Mouse (Mus musculus) adrenal gland, adult (tissue): Measurements from ENCODE around the gene Bicral.
"Not testable (repeated sequence)": the region's sequence is repeated elsewhere in the genome, so short reads cannot be mapped to it uniquely, and the experiment has no call there.

Experiments
- DNase-seq, 2 experiments: peaks; one replicate each; pipeline ENCODE4 v3.0.0; 2022 to 2023; ENCODE audit warnings: low spot score in 1 of 2; ENCODE audit not compliant: inconsistent age in 2 of 2

Bicral gene

DNA sequence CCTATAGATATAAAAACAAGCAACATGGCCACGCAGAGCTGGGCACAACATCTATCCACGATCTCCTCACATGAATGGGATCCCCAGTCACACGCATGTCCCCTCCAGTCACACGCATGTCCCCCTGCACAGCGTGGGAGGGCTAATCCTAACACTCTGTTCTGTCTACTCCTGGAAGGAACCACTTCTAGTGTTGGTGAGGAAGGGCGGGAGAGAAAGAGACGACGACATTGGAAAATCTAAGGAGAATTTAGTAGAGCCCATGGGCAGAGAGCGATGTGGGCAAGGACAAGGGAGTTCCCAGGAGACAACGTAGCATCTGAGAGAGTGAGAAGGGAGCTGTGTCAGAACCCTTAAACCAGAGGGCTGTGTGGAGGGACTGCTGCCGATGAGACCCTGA is 87.7 kb downstream of the Bicral start:
- no peak for DNase-seq

GRCm38 (mm10) chr17:46767868-46768267 is 90.4 kb downstream of the Bicral start:
- DNase-seq, result no peak

- DNase-seq, result not testable (repeated sequence)
Measured at GRCm38 (mm10) chr17:46764916-46765315, 93.4 kb downstream of the Bicral start.

DNA sequence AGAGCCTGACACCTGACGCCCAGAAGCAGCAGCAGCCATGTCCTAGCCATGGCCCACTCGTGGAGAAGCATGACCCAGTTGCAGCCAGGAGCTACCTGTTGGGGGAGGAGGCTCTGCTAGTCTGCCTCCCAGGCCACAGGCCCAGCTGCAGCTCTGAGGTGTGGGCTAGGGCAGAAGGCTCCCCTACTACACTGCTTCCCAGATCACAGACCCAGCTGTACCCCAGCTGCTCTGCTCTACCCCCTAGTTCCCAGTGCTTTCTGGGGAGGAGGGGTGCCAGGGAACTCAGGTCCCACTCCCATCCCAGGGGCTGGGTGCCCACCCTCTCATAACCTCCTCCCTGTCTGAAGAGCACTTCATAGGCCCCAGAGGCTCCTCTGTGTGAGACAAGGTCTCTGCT is 94.7 kb downstream of the Bicral start, which contains the start of gene Ptcra:
Ptcra (minus strand) TSS at position 169 of the 400 bp plus-strand sequence.
- no peak for DNase-seq

- no peak for DNase-seq
Measured at GRCm38 (mm10) chr17:46758753-46759152, 99.5 kb downstream of the Bicral start.

DNA sequence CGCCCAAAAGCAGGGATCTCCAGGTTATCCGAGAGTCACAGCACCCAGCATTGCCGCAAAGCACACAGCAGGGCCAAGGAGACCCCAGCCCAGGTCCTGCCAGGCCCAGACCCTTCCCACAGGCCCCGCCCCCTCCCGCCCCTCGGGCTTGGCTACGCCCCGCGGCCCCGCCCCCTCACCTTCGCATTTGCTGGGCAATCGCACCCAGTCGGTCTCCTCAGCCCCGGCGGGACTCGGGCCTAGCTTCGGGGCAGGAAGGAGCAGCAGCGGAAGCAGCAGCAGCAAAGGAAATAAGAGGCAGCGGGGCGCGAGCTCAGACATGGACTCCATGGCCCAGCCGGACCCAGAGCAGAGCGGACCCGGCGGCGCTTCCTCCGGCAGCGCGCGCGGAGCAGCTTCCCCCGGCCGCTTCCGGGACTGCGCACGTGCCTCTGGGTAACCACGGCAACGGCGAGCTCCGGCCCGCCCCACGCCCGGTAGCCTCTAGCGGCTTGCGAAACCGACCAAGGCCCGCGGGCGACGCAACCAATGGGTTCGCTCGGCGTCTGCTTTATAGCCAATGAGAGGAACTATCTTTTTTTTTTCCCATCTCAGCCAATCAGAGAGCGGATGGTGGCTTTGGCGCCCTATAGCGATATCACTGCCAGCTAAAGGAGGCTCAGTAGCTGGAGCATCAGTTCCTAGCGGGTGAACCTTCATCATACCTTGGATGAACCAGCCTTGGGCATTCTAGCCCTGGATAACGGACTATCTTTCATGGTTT is 106.3 kb downstream of the Bicral start, which contains the start of gene Cnpy3:
Cnpy3 (minus strand) TSS at position 421 of the 763 bp plus-strand sequence.
- DNase-seq, result peak; percentile 98 to 99

- peak in 1 of 2 experiments; percentile 49 for DNase-seq
Measured at GRCm38 (mm10) chr17:46751056-46751793, 107.1 kb downstream of the Bicral start.

DNA sequence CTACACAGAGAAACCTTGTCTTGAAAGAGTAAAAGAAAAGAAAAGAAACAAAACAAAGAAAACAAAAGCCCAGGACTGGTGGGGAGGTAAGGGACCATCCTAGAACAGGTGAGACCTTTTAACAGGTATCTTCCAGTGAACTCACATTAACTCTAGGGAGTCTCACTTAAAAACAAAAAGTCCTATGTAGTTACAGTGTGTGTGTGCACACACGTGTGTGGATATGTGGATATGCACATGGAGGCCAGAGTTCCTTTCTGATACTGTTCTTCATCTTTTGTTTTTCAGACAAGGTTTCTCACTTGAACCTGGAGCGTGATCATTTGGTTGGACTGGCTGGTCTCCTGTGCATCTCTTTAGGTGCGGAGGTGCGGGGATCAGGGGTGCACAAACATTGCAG is 107.7 kb downstream of the Bicral start:
- DNase-seq, result no peak

- DNase-seq, result no peak
Measured at GRCm38 (mm10) chr17:46749282-46749681, 109.0 kb downstream of the Bicral start.
